Mouse (Mus musculus): ENCODE data around the gene Mitf.

DNA sequence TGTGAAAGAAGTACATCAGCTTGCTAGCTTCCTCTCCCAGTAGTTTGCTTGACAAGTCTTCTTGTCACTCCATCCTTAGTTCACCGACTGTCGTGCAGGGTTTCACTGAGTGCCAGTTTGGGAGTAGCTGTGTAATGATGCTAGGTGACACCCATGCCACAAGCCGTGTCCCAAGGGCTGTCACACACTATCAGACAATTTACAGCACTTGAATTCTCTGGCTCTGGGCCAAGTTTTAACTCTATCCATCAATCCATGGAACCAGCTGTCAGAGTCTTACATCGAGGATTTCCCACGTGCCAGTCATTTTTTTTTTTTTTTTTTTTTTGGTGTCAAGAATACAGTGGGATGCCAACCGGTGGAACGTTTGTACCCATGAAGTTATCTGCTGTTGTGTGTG lies 29.3 kb downstream of the Mitf start:
- no peak for TF ChIP-seq CTCF (conservative IDR thresholded peaks at IDR 0.05; ENCODE audit: low read length)
- TF ChIP-seq NANOG (IDR thresholded peaks at IDR 0.05; ENCODE audit: borderline replicate concordance, low read length): no peak

Measured in E14TG2a.4 (cell line).